Mouse (Mus musculus): ENCODE data around the gene Nhsl1.
"Not testable (repeated sequence)": the region's sequence is repeated elsewhere in the genome, so short reads cannot be mapped to it uniquely, and the experiment has no call there.

Gene Nhsl1

DNA sequence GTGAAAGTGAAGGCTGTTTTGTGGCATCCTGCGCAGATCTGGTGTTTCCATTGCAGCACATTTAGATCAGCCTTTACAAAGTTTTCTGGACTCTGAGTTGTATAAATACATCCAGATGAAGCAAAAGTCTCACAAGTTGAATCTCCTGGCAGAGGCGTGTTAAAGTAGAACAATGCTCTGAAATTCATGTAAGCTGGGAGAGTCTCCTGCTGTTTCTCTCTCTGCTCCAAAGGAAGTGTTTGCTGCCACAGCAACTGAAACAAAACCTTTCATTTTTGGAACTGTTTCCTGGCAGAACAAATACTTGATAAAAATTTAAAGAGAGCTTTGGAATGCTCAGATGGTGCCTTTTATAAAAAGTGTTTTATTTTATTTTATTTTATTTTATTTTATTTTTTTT lies 118.8 kb downstream of the Nhsl1 start:
- DNase-seq (ENCODE audit: low read depth, low spot score), result no peak

GRCm38 (mm10) chr10:18445603-18446358 lies 127.0 kb downstream of the Nhsl1 start:
- DNase-seq (ENCODE audit: low read depth, low spot score), result no peak

- no peak for DNase-seq (ENCODE audit: low read depth, low spot score)
Observed at GRCm38 (mm10) chr10:18446359-18446820, 127.6 kb downstream of the Nhsl1 start.

- no peak for DNase-seq (ENCODE audit: low read depth, low spot score)
Observed at GRCm38 (mm10) chr10:18447299-18447698, 128.5 kb downstream of the Nhsl1 start.

GRCm38 (mm10) chr10:18448896-18449295 lies 130.1 kb downstream of the Nhsl1 start:
- DNase-seq (ENCODE audit: low read depth, low spot score), result not testable (repeated sequence)

GRCm38 (mm10) chr10:18453380-18453779 lies 134.6 kb downstream of the Nhsl1 start:
- peak; percentile 50 for DNase-seq (ENCODE audit: low read depth, low spot score)

GRCm38 (mm10) chr10:18454161-18454560 lies 135.4 kb downstream of the Nhsl1 start:
- no peak for DNase-seq (ENCODE audit: low read depth, low spot score)

GRCm38 (mm10) chr10:18455301-18455920 lies 136.6 kb downstream of the Nhsl1 start:
- DNase-seq (ENCODE audit: low read depth, low spot score), result no peak

GRCm38 (mm10) chr10:18457808-18458475 lies 139.2 kb downstream of the Nhsl1 start:
- DNase-seq (ENCODE audit: low read depth, low spot score), result no peak

- DNase-seq (ENCODE audit: low read depth, low spot score), result no peak
Observed at GRCm38 (mm10) chr10:18461336-18461735, 142.6 kb downstream of the Nhsl1 start.

DNA sequence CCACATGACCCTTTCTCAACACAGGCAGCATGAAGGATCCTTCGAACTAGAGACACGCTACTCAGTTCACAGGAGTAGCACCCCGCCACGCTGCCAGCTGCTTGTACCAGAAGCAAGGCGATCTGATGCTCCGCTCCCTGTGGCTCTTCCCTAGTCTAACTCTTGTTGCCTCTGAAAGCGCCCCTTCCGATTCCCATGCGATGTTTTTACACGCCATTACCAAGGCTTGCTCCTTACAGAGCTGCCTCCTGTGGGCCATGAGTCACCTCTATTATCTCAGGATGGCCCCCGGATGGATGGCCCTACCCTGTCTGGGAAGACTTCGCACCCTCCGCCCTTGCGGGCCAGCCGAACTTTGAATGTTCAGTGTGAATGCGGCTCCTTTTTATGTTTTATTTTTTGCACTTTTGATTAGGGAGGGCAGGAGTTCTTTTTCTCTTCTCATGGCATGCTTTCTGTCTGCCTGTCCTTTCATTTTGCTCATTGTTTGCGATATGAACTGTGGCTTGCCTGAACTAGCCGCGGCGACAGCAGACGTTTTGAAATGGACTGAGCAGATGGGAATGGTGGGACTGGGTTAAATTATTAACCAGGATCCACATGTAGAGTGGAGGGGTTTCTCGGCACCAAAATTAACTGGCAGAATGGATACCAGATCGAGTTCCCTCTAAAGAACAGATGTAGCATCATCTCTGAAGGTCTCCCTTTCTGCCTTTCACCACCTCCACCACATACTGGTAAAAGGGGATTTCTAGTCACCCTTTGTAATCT lies 144.5 kb downstream of the Nhsl1 start:
- DNase-seq (ENCODE audit: low read depth, low spot score), result no peak

DNA sequence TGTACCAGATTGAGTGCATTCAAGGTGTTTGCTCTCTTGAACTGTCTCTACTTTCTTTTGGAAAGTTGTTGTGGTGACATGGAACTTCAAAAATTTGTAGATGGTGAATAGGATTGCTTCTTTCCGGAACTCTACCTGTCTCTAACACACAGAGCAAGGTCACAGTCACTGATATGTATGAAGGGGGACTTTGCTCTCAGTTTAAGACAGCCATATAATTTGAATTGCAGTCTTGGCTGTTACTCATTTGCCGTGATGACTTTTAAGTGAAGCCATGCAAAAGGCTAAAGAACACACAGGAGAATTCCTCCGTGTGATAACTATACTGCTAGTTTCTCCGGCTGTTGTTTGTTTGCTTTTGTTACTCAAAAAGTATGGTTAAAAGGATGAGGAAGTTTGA lies 149.6 kb downstream of the Nhsl1 start:
- DNase-seq (ENCODE audit: low read depth, low spot score), result no peak

DNA sequence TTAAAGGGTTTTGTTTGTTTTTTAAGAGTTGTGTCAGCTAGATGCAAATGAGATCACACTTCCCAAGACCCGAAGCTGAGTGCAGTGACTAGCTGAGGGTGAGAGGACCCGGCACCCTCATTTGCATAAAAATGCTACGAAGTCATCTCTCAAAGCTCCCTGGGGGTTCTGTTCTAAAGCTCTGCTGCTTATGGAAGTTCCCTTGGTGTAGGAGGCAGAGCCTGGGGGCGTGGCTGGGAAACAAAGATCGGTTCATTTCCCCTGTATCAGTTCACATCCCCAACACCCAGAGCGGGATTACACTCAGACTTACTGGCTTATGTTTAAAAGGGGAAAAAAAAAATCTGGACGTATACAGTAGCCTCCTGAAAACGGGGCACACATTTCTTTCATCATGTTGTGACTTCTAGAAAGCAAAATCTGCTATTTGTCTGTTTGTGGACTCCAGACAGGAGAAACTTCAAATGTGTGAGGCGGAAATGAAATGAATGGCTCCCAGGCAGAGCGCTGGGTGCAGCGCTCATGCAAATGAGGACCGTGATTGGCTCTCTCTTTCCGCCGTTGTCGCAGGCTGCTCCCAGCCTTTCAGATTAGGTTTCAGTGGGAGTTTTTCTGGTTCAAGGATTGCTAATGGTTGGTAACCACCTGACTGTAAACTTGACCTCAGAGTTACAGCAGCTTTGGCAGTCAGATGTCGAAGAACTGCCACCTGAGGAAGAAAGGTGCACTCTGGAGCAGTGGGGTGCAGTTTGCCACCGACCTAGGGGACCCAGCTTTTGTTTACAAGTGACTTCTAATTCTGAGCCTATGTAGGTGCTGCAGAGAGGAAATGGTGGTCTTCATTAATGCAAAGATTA lies 150.7 kb downstream of the Nhsl1 start:
- peak; percentile 55 for DNase-seq (ENCODE audit: low read depth, low spot score)

GRCm38 (mm10) chr10:18470351-18471060 lies 151.7 kb downstream of the Nhsl1 start:
- DNase-seq (ENCODE audit: low read depth, low spot score), result peak; percentile 7

DNA sequence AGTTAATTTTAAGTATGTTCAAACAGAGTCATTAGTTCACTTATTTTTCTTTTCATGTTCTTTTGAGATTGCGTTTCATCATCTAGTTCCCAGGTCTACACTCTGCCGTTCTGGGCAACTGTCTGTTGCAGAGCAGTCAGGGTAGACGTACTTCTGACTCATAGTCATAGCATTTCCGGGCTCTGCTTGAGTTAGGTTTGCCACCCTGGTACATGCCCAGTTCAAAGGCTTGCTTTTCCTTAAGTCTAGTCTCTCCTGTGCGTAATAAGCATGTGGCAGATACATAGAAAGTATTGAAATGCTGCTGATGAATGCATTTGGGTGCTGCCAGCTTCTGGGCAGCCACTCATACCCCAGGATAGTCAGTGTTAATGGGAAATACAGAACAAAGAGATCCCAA lies 152.9 kb downstream of the Nhsl1 start:
- DNase-seq (ENCODE audit: low read depth, low spot score), result no peak

- DNase-seq (ENCODE audit: low read depth, low spot score), result no peak
Observed at GRCm38 (mm10) chr10:18475126-18475525, 156.3 kb downstream of the Nhsl1 start.

GRCm38 (mm10) chr10:18478294-18478693 lies 159.5 kb downstream of the Nhsl1 start:
- no peak for DNase-seq (ENCODE audit: low read depth, low spot score)

DNA sequence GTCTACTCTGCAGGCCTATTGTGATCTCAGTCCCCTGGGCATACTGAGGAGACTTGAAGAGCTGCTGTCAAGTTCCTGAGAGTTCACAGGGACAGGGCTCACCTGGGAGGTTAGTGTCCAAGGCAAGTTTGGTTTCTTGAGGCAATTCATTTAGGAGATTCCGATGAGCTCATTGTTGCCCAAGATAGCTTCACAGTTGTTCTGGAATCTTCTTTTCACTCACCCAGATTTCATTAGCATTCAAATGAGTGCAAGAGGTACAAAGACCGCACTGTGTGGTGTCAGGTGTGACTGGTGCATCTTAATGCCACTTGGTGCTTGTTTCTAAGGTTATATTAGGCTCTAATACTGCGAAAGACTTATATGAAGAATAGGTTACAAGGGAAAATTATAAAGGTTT lies 160.5 kb downstream of the Nhsl1 start:
- no peak for DNase-seq (ENCODE audit: low read depth, low spot score)

DNA sequence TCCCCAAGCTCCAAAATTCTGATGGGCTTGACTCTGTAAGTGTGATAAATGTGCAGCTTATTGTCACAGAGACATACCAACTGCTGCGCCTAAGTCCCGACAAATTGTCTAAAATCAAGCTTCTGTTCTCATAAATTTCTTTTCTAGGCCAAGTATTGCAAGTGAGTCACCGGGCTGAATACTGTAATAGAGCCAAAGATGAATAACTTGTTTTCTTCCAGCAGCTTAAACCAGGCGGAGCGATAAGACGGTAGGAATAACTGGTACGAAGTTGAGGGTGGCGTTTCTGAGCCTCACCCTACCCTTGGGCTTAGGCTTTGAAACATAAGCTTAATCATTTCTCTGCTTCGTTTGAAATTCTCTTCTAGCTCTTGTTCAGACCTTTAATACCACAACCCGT lies 162.1 kb downstream of the Nhsl1 start:
- DNase-seq (ENCODE audit: low read depth, low spot score), result no peak

DNA sequence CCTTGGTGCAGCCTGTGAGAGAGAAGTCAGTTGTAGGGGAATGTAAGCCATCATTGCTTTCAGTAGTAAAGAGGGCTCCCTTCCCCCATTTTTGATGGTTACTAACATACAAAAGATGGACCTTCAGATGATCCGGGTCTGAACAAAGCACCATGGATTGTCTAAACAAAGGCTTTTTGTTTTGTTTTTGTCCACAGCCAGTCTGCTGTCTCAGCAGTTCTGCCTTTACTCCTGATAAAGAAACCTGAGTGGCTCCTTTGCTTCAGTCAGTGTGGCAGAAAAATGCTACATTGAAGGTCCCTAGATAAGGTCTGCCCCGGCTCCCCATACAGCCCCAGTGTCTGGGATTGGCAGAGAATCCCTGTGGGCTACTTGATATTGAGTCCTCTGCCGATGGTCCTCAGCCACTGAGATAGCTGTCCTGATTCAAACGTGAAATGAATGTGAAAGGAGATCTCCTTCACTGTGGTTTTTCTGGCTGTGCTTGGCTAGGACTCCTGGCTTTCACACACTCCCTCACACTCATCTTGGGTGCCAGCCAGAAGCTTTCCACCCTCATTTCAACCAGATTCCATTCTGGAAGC lies 163.9 kb downstream of the Nhsl1 start:
- DNase-seq (ENCODE audit: low read depth, low spot score), result no peak
